Mouse (Mus musculus) cerebellum, postnatal 14 days (tissue): ENCODE results near the gene Btbd35f6.
"Not testable (repeated sequence)": the region's sequence is repeated elsewhere in the genome, so short reads cannot be mapped to it uniquely, and the experiment has no call there.

Source experiments
- DNase-seq, 2 experiments: peaks; one replicate each; pipeline ENCODE4 v3.0.0; 2021; ENCODE audit warnings: mixed read lengths in 2 of 2

The Btbd35f6 gene

GRCm38 (mm10) chrX:33956440-33956839 lies at the start of gene Btbd35f6:
Btbd35f6 (minus strand) TSS chrX:33956540.
- not testable (repeated sequence) for DNase-seq

GRCm38 (mm10) chrX:33986716-33987115 lies 30.4 kb upstream of the Btbd35f6 start, which contains the start of gene Gm21870:
Gm21870 (minus strand) TSS chrX:33986816.
- DNase-seq: not testable (repeated sequence)

DNA sequence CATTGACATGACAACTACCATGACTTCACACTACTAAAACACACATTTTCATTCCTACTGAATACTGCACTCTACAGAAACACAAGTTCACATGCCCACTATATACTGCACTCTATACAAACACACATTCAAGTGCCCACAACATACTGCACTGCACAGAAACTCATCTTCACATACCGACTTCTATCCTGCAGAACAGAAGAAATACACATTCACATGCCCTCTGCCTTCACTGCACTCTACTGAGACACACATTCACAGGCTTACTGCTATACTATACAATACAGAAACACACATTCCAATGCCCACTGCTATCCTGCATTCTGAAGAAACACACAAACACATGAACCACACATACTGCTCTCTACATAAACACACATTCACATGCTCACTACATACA lies 26.1 kb downstream of the Btbd35f6 start:
- not testable (repeated sequence) for DNase-seq

GRCm38 (mm10) chrX:33928225-33928624 lies 28.1 kb downstream of the Btbd35f6 start:
- DNase-seq: not testable (repeated sequence)

DNA sequence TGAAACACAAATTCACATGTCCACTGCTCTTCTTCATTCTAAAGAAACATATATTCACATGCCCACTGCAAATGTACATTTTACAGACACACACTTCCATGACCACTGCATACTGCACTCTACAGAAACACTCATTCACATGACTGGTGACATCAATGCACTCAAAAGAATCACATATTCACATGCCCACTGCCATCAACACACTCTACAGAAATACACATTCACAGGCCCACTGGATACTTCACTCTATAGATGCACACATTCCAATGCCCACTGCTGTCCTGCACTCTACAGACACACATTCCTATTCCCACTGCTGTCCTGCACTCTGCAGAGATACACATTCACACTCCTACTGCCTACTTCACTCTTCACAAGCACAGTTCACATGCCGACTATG lies 30.0 kb downstream of the Btbd35f6 start:
- DNase-seq: not testable (repeated sequence)

GRCm38 (mm10) chrX:33925420-33925819 lies 30.9 kb downstream of the Btbd35f6 start:
- not testable (repeated sequence) for DNase-seq
